Mouse (Mus musculus) limb, embryonic 13.5 days (tissue): ENCODE data around the gene Erg. TPM values are rescaled to one million over a fixed set of nuclear protein-coding genes. Genes with fewer than 3 reads are reported as not detected.

Experiments
- ATAC-seq: fragments of 200-750 bp; cut with Nextera tagmentation; 2 replicates; pipeline ENCODE4 v1.8.0; 2017; ENCODE audit warnings: low read depth, moderate number of reproducible peaks, moderate TSS enrichment; ENCODE audit not compliant: low FRiP score
- H3K27ac ChIP-seq: fragments of 300-500 bp; sonication (generic); 2 replicates; pipeline ENCODE4 v1.5.1; 2015; ENCODE audit warnings: inconsistent platforms, mild to moderate bottlenecking, moderate library complexity
- H3K27me3 ChIP-seq: fragments of 300-500 bp; sonication (generic); 2 replicates; pipeline ENCODE4 v1.6.1; 2015; ENCODE audit warnings: mild to moderate bottlenecking, inconsistent platforms
- H3K36me3 ChIP-seq: fragments of 300-500 bp; sonication (generic); 2 replicates; pipeline ENCODE4 v1.6.1; 2015; ENCODE audit warnings: inconsistent platforms, mild to moderate bottlenecking, moderate library complexity
- H3K4me1 ChIP-seq: fragments of 300-500 bp; sonication (generic); 2 replicates; pipeline ENCODE4 v1.6.1; 2015; ENCODE audit warnings: inconsistent platforms
- H3K4me2 ChIP-seq: fragments of 300-500 bp; sonication (generic); replicated peaks from 2 replicates; pipeline ENCODE4 v1.6.1; 2015; ENCODE audit warnings: inconsistent platforms, mild to moderate bottlenecking, moderate library complexity
- H3K4me3 ChIP-seq: fragments of 300-500 bp; sonication (generic); 2 replicates; pipeline ENCODE4 v1.5.1; 2015; ENCODE audit warnings: moderate library complexity, mild to moderate bottlenecking, inconsistent platforms
- H3K9ac ChIP-seq: fragments of 300-500 bp; sonication (generic); 2 replicates; pipeline ENCODE4 v1.6.1; 2015; ENCODE audit warnings: mild to moderate bottlenecking, inconsistent platforms
- H3K9me3 ChIP-seq: fragments of 300-500 bp; sonication (generic); 2 replicates; pipeline ENCODE4 v1.6.1; 2016; ENCODE audit warnings: inconsistent platforms
- WGBS: fragments of 180-500 bp; shearing (Covaris S2); methylation state at CpG from one replicate; pipeline ENCODE4 v1.1.7; 2015; 5-methylcytosine and 5-hydroxymethylcytosine counted together
- polyA plus RNA-seq: library from polyadenylated mRNA; unstranded; fragments of >200 nt; fragmentation: Nextera tagmentation; extraction: Ambion mirVana; gene quantifications from 2 replicates; pipeline ENCODE4 v1.2.1, GENCODE M21; 2015

The Erg gene
- polyA plus RNA-seq, 1 experiment from 2014 or later: 27.7 TPM

- Histone ChIP-seq H3K27ac (no peak overlapping the region), H3K4me1 (peaks cover 26% of the 10 kb centered on the region), H3K9me3 (no peaks in the 10 kb centered on the region), H3K27me3 (no peaks in the 10 kb centered on the region), H3K36me3 (peaks cover 10% of the 10 kb centered on the region), H3K9ac (no peak overlapping the region), H3K4me2 (no peak overlapping the region), H3K4me3 (no peak overlapping the region)
- no peak for ATAC-seq
- 39% methylated on average over 8 of the region's 8 CpGs for WGBS
Observed at GRCm38 (mm10) chr16:95353838-95354237, 232.6 kb downstream of the Erg start.

- H3K27ac ChIP-seq: no peak overlapping the region
- H3K9ac ChIP-seq: no peak overlapping the region
- H3K4me1 ChIP-seq: peaks cover 25% of the 10 kb centered on the region
- no peaks in the 10 kb centered on the region for H3K9me3 ChIP-seq
- H3K4me3 ChIP-seq: no peak overlapping the region
- WGBS: 54% methylated on average over 8 of the region's 8 CpGs
- no peaks in the 10 kb centered on the region for H3K36me3 ChIP-seq
- ATAC-seq: no peak
- H3K4me2 ChIP-seq: no peak overlapping the region
- no peaks in the 10 kb centered on the region for H3K27me3 ChIP-seq
Observed at GRCm38 (mm10) chr16:95352266-95352665, 234.1 kb downstream of the Erg start.

- H3K36me3 ChIP-seq: no peaks in the 10 kb centered on the region
Observed at GRCm38 (mm10) chr16:95350499-95350898, 235.9 kb downstream of the Erg start.

DNA sequence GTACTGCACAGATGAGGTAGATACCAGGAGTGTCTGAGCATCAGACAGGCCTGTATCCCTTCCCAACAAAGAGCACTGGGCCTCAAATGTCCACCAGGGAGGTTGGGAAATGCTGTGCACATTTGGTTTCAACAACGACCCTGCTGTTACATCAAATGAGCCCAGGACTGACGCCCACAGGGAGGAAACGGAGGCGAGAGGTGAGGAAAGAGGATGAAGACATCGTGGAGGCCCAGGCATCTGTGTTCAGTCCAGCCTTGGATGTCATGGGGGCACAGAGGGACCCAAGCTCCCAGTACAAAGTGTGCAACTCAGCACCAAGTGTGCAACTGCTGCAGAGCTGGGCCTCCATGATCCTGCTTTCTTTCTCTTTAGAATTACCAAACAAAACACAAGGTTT is 236.6 kb downstream of the Erg start:
- 55% methylated on average over 5 of the region's 5 CpGs for WGBS
- no peaks in the 10 kb centered on the region for H3K27me3 ChIP-seq
- no peak overlapping the region for H3K4me3 ChIP-seq

More at GRCm38 (mm10) chr16:95350499-95350898, 235.9 kb downstream of the Erg start:
- Histone ChIP-seq H3K4me3 (no peak overlapping the region), H3K4me2 (no peak overlapping the region), H3K9me3 (no peaks in the 10 kb centered on the region), H3K9ac (no peak overlapping the region), H3K27me3 (no peaks in the 10 kb centered on the region), H3K4me1 (peaks cover 27% of the 10 kb centered on the region), H3K27ac (no peak overlapping the region)
- ATAC-seq: no peak
- 24% methylated on average over 3 of the region's 3 CpGs for WGBS

GRCm38 (mm10) chr16:95349344-95349743 is 237.0 kb downstream of the Erg start:
- WGBS: 91% methylated on average over 6 of the region's 6 CpGs
- Histone ChIP-seq H3K4me2 (no peak overlapping the region), H3K9me3 (no peaks in the 10 kb centered on the region), H3K4me3 (no peak overlapping the region), H3K27me3 (no peaks in the 10 kb centered on the region), H3K9ac (no peak overlapping the region), H3K27ac (no peak overlapping the region), H3K36me3 (no peaks in the 10 kb centered on the region), H3K4me1 (peaks cover 27% of the 10 kb centered on the region)
- no peak for ATAC-seq

More for the DNA sequence above, 236.6 kb downstream of the Erg start:
- peaks cover 27% of the 10 kb centered on the region for H3K4me1 ChIP-seq
- H3K36me3 ChIP-seq: no peaks in the 10 kb centered on the region
- no peaks in the 10 kb centered on the region for H3K9me3 ChIP-seq
- no peak for ATAC-seq
- H3K4me2 ChIP-seq: no peak overlapping the region
- no peak overlapping the region for H3K9ac ChIP-seq
- H3K27ac ChIP-seq: no peak overlapping the region

DNA sequence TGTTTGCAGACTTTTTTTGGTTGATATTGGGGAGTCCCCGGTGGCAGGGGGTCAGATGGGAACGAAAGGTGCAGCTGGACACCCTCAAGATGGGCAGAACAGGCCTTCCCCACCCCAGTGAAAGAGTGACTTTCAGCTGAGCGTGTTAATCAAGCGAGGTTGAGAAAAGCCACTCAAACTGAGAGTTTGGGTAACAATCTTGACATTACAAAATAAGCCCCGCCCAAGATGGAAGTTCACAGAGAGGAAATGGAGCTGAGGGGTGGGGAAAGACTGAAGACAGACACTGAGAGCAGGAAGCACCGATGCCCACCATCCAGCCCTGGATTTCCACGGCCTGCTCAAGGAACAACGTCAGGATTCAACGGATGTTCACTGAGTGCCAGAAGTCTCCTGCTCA is 237.8 kb downstream of the Erg start:
- Histone ChIP-seq H3K9ac (no peak overlapping the region), H3K36me3 (no peaks in the 10 kb centered on the region), H3K4me2 (no peak overlapping the region), H3K27ac (no peak overlapping the region), H3K9me3 (no peaks in the 10 kb centered on the region), H3K27me3 (no peaks in the 10 kb centered on the region), H3K4me3 (no peak overlapping the region), H3K4me1 (peaks cover 21% of the 10 kb centered on the region)
- no peak for ATAC-seq
- WGBS: 85% methylated on average over 9 of the region's 9 CpGs

- Histone ChIP-seq H3K27ac (no peak overlapping the region), H3K4me1 (peaks cover 12% of the 10 kb centered on the region), H3K9ac (no peak overlapping the region), H3K9me3 (no peaks in the 10 kb centered on the region), H3K4me3 (no peak overlapping the region), H3K4me2 (no peak overlapping the region), H3K36me3 (no peaks in the 10 kb centered on the region), H3K27me3 (0 out of 2 replicates have a peak, but pooled peaks cover 7% of the 10 kb centered on the region)
- WGBS: 30% methylated on average over 3 of the region's 3 CpGs
- ATAC-seq: no peak
Observed at GRCm38 (mm10) chr16:95347202-95347601, 239.2 kb downstream of the Erg start.

- Histone ChIP-seq H3K9ac (no peak overlapping the region), H3K4me1 (peaks cover 18% of the 10 kb centered on the region), H3K36me3 (no peaks in the 10 kb centered on the region), H3K9me3 (no peaks in the 10 kb centered on the region), H3K27ac (no peak overlapping the region), H3K27me3 (0 out of 2 replicates have a peak, but pooled peaks cover 7% of the 10 kb centered on the region), H3K4me3 (no peak overlapping the region), H3K4me2 (no peak overlapping the region)
- 2% methylated on average over 5 of the region's 7 CpGs for WGBS
- ATAC-seq: no peak
Observed at GRCm38 (mm10) chr16:95345882-95346281, 240.5 kb downstream of the Erg start.

DNA sequence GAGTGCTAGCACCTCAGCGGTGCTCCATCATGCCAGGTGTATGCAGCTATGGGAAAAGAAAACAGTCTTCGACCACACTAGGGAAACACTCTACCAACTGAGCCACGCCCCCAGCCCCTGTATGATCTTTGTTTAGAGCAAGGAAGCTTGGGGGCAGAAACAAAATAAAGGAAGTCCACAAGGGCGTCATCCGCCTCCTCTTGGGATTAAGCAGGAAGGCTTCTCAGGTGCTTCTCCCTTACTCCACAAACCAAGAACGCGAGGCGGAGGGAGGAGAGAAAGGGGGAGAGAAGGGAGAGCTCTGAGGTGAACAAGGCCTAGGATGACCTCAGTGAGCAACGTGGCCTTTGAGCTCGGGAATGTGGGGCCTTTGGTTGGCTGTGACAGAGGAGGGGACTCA is 241.4 kb downstream of the Erg start:
- ATAC-seq: no peak
- Histone ChIP-seq H3K27me3 (0 out of 2 replicates have a peak, but pooled peaks cover 7% of the 10 kb centered on the region), H3K9ac (no peak overlapping the region), H3K4me3 (no peak overlapping the region), H3K36me3 (no peaks in the 10 kb centered on the region), H3K4me2 (no peak overlapping the region), H3K27ac (no peak overlapping the region), H3K4me1 (peaks cover 21% of the 10 kb centered on the region), H3K9me3 (no peaks in the 10 kb centered on the region)
- WGBS: 74% methylated on average over 10 of the region's 10 CpGs

- peaks cover 15% of the 10 kb centered on the region for H3K4me1 ChIP-seq
- H3K27me3 ChIP-seq: 0 out of 2 replicates have a peak, but pooled peaks cover 7% of the 10 kb centered on the region
- ATAC-seq: no peak
- H3K4me3 ChIP-seq: no peak overlapping the region
- WGBS: 70% methylated on average over 8 of the region's 8 CpGs
- H3K4me2 ChIP-seq: no peak overlapping the region
- H3K27ac ChIP-seq: no peak overlapping the region
- no peaks in the 10 kb centered on the region for H3K36me3 ChIP-seq
- no peaks in the 10 kb centered on the region for H3K9me3 ChIP-seq
- H3K9ac ChIP-seq: no peak overlapping the region
Observed at GRCm38 (mm10) chr16:95342030-95342429, 244.4 kb downstream of the Erg start.

DNA sequence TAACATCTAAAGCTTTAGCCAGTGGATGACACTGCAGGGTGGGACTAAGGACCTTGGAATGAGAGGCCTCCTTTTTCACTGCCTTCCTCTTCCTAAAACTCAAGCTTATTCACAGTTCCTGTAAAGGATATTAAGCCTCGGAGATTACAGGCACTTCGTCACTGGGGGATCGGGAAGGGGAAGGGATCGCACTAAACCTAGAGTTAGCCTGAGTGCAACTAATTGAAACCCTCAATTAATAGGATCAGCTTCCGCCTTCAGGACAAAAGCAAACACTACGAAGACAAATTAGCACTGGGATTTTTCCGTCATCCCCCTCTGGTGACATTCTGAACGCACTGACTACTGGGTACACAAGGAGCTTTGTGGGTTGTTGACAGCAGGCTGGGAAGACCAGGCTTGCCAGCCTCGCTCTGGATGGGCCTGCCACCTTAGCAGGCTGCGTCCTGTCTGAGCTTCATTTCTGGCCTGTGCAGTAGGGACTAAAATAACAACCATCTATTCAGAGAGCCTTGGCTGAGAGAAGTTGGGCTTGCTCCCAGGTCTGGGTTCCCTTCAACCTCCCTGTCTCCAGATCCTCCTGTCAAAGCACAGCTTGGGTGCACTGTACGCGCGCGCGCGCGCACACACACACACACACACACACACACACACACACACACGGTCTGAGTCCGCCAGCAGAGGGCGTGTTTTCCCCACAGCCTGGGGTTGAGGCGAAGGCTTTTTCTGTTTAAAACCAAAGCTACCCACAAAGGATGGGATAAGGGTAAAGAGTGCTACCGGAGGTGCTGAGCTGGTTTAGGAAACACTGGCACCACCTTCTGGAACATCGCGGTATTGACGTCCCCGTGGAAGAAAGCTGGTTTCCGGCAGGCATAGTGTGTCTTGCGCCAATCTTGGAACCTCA is 245.3 kb downstream of the Erg start:
- Histone ChIP-seq H3K4me1 (peaks cover 12% of the 10 kb centered on the region), H3K27ac (peak overlapping the region; percentile 15; the same call in 1 of the 2 replicates), H3K36me3 (no peaks in the 10 kb centered on the region), H3K9me3 (no peaks in the 10 kb centered on the region), H3K27me3 (0 out of 2 replicates have a peak, but pooled peaks cover 7% of the 10 kb centered on the region), H3K9ac (no peak overlapping the region), H3K4me2 (peak overlapping the region; percentile 44), H3K4me3 (no peak overlapping the region)
- ATAC-seq: peak; percentile 73
- 26% methylated on average over 28 of the region's 28 CpGs for WGBS

GRCm38 (mm10) chr16:95332159-95332558 is 254.2 kb downstream of the Erg start:
- no peaks in the 10 kb centered on the region for H3K4me1 ChIP-seq
- no peaks in the 10 kb centered on the region for H3K27me3 ChIP-seq
- no peak overlapping the region for H3K9ac ChIP-seq
- WGBS: 89% methylated on average over 5 of the region's 5 CpGs
- no peak overlapping the region for H3K4me2 ChIP-seq
- no peaks in the 10 kb centered on the region for H3K36me3 ChIP-seq
- no peaks in the 10 kb centered on the region for H3K9me3 ChIP-seq
- no peak overlapping the region for H3K4me3 ChIP-seq
- no peak overlapping the region for H3K27ac ChIP-seq
- no peak for ATAC-seq
